Mouse (Mus musculus) thymus, adult 2 months (tissue): Measurements from ENCODE around the gene Cd28.

ENCODE experiments used
- CTCF ChIP-seq: fragments of 200-500 bp; IDR thresholded peaks from 2 replicates; pipeline ENCODE4 v1.5.1; 2012; ENCODE audit warnings: mild to moderate bottlenecking, control low read depth, low read length, moderate library complexity, borderline replicate concordance; ENCODE audit not compliant: control insufficient read depth, poor library complexity, insufficient read depth; ENCODE audit errors: extremely low read depth
- POLR2A ChIP-seq: fragments of 200-500 bp; IDR thresholded peaks from 2 replicates; pipeline ENCODE4 v1.6.1; 2012; ENCODE audit warnings: mild to moderate bottlenecking, low read length, control low read depth, moderate library complexity; ENCODE audit not compliant: control insufficient read depth, poor library complexity, insufficient read depth; ENCODE audit errors: extremely low read depth

DNA sequence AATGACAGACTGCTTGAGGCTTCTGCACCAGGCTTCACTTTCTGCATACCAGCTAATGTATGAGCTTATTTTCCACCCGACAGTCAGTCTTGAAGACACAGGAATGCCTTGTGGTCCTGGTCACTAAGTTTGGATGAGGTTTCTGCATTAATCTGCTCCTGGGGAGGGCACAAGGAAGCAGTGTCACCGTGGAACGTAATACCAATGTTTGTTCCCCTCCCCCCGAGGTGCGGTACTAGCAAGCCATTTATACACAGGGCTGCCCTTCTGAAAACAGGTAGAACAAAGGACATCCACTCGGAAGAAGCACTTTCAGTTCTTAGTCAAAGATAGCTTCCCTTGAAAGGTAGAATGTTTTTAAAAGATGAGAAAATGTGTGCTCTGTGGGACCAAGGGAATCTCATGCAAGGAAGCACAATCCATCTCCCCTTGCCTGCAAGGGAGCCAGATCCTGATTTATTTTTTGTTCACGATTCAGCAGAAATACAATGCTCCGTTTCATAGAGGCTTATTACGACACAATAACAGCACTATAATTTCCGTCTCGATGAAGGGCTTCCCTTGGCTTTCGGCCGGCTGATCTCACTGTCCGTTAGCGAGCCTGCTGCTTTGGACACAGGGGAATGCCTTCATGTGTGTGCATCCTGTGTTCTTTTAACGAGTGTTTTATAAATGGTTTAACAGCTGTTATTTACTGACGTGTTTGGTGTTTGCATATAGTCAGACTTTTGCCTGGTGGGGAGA is 48.6 kb upstream of the Cd28 start:
- no peak for TF ChIP-seq CTCF
- no peak for TF ChIP-seq POLR2A
